Comparison of ENCODE assay signal across 14 mouse cellular contexts in genomic region chr2:131840611-131841320, GRCm38 (mm10). TPM values are rescaled to one million over a fixed set of nuclear protein-coding genes. Genes with fewer than 3 reads are reported as not detected.
DNase-seq lines count a peak whose midpoint lies in the region; ATAC-seq lines count a peak whose summit lies in the region.
"Had no signal": no experiment of that assay in that cellular context is flagged by ENCODE, and none has a peak within 500 bp of the region (broad histone marks: within the 10 kb centered on the region; RNA-seq: fewer than 3 reads in every experiment).

No protein-coding gene starts in this region.

- peaks cover 24% of the 10 kb centered on the region for H3K4me1 ChIP-seq in heart, embryonic 12.5 days (replicated peaks)
- peaks cover 8% of the 10 kb centered on the region; the same call in 1 of the 2 replicates for H3K4me1 ChIP-seq in midbrain, embryonic 11.5 days (ENCODE audit: control insufficient read depth, insufficient read depth, low read length)
- H3K4me1 ChIP-seq: limb, embryonic 12.5 days had no signal

- no peak for DNase-seq in heart, postnatal 36 days
- DNase-seq in right cerebral cortex, adult 18-20 months, result peak; percentile 49
- no peak for DNase-seq in right cerebral cortex, postnatal 14 days
- peak; percentile 86 for DNase-seq in midbrain, embryonic 11.5 days (ENCODE audit: low spot score, missing footprints)
- DNase-seq in lung, postnatal 36 days, result no peak
- no peak for DNase-seq in lung, adult 18-20 months
- no peak for DNase-seq in layer of hippocampus, adult 8-10 months (ENCODE audit: low spot score in 2 of 2)
- DNase-seq: adrenal gland, postnatal 36 days; heart, postnatal 10 days had no signal

- no peaks in the 10 kb centered on the region for H3K36me3 ChIP-seq in heart, embryonic 12.5 days
- H3K36me3 ChIP-seq in midbrain, embryonic 11.5 days (ENCODE audit: control insufficient read depth, insufficient read depth, low read length), result no peaks in the 10 kb centered on the region
- H3K36me3 ChIP-seq: limb, embryonic 12.5 days; lung, embryonic 15.5 days; stomach, embryonic 15.5 days had no signal

- WGBS in heart, embryonic 12.5 days, result 46% methylated on average over 9 of the region's 9 CpGs
- WGBS in midbrain, embryonic 11.5 days, result 42% methylated on average over 9 of the region's 9 CpGs

- H3K9me3 ChIP-seq in heart, embryonic 12.5 days (replicated peaks), result no peaks in the 10 kb centered on the region
- no peaks in the 10 kb centered on the region for H3K9me3 ChIP-seq in midbrain, embryonic 11.5 days (ENCODE audit: control insufficient read depth, low read length)
- H3K9me3 ChIP-seq: limb, embryonic 12.5 days; lung, embryonic 15.5 days; stomach, embryonic 15.5 days had no signal

- no peak overlapping the region for H3K4me2 ChIP-seq in heart, embryonic 12.5 days
- no peak overlapping the region for H3K4me2 ChIP-seq in midbrain, embryonic 11.5 days
- H3K4me2 ChIP-seq: limb, embryonic 12.5 days; lung, embryonic 15.5 days; stomach, embryonic 15.5 days had no signal

- H3K9ac ChIP-seq in heart, embryonic 12.5 days, result no peak overlapping the region
- H3K9ac ChIP-seq in midbrain, embryonic 11.5 days (ENCODE audit: low read length), result no peak overlapping the region
- H3K9ac ChIP-seq: limb, embryonic 12.5 days; lung, embryonic 15.5 days; stomach, embryonic 15.5 days had no signal

- ATAC-seq in heart, embryonic 12.5 days (ENCODE audit: insufficient number of reproducible peaks, low FRiP score), result peak; percentile 69
- peak; percentile 52; the same call in 1 of the 2 replicates for ATAC-seq in midbrain, embryonic 11.5 days (ENCODE audit: low FRiP score)

- intact Hi-C loops in heart, postnatal 36 days (cut with DNase I), result no loop called here

- no peak overlapping the region; the same call in 1 of the 2 replicates for H3K27ac ChIP-seq in heart, embryonic 12.5 days (ENCODE audit: poor library complexity, severe bottlenecking)
- no peak overlapping the region for H3K27ac ChIP-seq in midbrain, embryonic 11.5 days (ENCODE audit: low read depth, low read length)
- H3K27ac ChIP-seq: limb, embryonic 12.5 days; lung, embryonic 15.5 days; stomach, embryonic 15.5 days had no signal

- no peaks in the 10 kb centered on the region for H3K27me3 ChIP-seq in heart, embryonic 12.5 days (replicated peaks)
- no peaks in the 10 kb centered on the region for H3K27me3 ChIP-seq in midbrain, embryonic 11.5 days (ENCODE audit: control insufficient read depth, insufficient read depth, low read length)
- H3K27me3 ChIP-seq: limb, embryonic 12.5 days; lung, embryonic 15.5 days; stomach, embryonic 15.5 days had no signal

- H3K4me3 ChIP-seq in heart, embryonic 12.5 days, result no peak overlapping the region
- no peak overlapping the region for H3K4me3 ChIP-seq in midbrain, embryonic 11.5 days (ENCODE audit: low read depth, low read length)
- H3K4me3 ChIP-seq: limb, embryonic 12.5 days; lung, embryonic 15.5 days; stomach, embryonic 15.5 days had no signal

RNA-seq across cellular contexts. Expression of gene Erv3, which starts 18.8 kb away (rescaled TPM):
- polyA plus RNA-seq in heart, embryonic 12.5 days (2016; fragmentation: Nextera tagmentation; extraction: Ambion mirVana), result not detected in 2 replicates
- not detected for total RNA-seq in heart, postnatal 36 days (2021)
- polyA plus RNA-seq in midbrain, embryonic 11.5 days (2014; fragmentation: Nextera tagmentation; extraction: Ambion mirVana), result not detected in 2 replicates
- total RNA-seq in layer of hippocampus, adult 8-10 months (2022), result under 1 TPM; 0.12 to 0.36 (median 0.29) TPM
- total RNA-seq: adrenal gland, postnatal 36 days; heart, postnatal 10 days; monocyte, adult 5-6 weeks had no signal
- polyA plus RNA-seq: limb, embryonic 12.5 days; lung, embryonic 15.5 days; stomach, embryonic 15.5 days had no signal

Comparison
In these comparisons a context has a peak if more than half of its experiments do, and no peak if none do; other contexts are left out.
1. DNase-seq: peak in right cerebral cortex, adult 18-20 months (single experiment) and midbrain, embryonic 11.5 days (single experiment); none in heart, postnatal 36 days (0 of 2), right cerebral cortex, postnatal 14 days (single experiment), lung, postnatal 36 days (single experiment), lung, adult 18-20 months (0 of 2) and layer of hippocampus, adult 8-10 months (0 of 2).